Mouse (Mus musculus) c-Kit-positive CD71-negative TER-119-negative erythroid progenitor cells, embryonic 14.5 days (primary cell): ENCODE data around the gene Sult2a4.
"Not testable (repeated sequence)": the region's sequence is repeated elsewhere in the genome, so short reads cannot be mapped to it uniquely, and the experiment has no call there.

Experiments used
- DNase-seq: peaks from one replicate; pipeline ENCODE4 v3.0.0-alpha.2; 2013; ENCODE audit warnings: low read depth

Gene Sult2a4

DNA sequence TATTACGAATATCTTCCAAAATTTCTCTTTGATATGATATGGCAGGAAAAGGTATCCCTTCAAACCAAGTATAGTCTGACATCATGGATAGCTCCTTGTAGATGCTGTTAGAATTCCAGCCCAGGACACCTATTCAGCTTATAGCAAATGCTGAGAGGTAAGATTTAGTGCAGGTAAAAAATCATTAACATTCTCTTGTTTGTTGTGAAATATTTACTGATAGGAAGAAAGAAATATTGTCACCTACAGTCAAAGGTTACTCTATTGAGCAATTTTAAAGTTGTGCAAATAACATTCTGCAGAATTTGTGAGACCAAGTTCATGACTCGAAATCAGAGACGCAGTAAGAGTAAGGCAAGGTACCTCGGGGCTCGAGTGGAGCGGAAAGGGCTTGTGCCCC lies at the start of gene Sult2a4:
Gene Sult2a4, minus strand, starts transcription at position 101 of the 400 bp plus-strand sequence.
- not testable (repeated sequence) for DNase-seq

DNA sequence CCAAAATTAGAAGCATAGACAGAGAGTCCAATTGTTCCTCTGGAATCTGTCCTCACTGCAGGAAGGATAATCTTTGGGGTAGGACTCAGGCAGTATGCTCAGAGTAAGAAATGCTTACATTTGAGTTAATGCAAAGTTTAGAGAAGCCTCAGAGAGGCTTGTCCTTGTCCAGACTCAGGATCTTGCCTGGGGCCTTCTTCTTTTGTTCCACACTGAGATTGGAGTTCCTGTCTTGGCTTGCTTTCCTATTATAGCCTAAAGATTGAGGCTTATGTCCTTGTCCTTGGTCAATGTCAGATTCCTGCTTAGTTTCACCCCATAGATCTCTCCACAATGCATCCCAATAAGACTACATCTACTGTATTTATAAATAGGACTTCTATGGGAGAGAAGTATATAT lies 41.4 kb upstream of the Sult2a4 start:
- not testable (repeated sequence) for DNase-seq

DNA sequence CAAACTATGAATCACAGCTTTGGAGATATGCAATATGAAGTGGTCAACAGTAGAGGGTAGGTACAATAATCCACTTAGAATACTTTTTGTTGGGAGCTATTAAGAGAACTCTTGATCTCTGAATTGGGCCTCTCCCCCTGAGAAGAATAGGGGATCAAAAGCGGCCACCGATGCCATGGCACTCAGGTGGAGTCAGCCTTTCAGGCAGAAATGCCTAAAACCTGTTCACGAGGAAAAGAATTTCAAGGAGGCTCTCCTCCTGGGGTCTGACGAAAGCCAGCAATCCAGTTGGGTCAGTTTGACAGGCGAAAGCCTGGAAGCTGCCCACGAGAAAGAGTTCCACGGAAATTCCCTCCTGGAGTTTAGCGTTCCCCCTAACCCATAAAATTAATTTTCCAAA lies 23.7 kb upstream of the Sult2a4 start:
- no peak for DNase-seq

DNA sequence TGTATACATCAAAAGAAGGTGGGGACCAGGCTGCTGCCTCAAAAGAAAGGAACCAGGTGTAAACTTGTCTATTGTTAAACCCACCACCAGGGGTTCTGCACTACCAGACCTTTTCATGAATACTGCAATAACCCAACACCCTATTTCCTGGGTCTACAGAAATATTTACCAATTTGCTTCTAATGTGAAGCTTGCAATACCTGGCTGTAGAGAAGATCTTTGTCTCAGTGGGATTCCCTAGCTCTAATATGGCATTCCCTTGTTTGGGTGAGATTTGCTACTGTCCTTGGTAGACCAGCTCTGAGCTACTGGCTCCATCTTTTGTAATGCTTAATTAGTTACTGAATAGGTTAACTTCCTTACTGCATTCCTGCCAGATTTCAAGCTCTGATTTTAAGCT lies 21.3 kb upstream of the Sult2a4 start:
- not testable (repeated sequence) for DNase-seq
